Mouse (Mus musculus): ENCODE results near the gene Snapin. TPM values are rescaled to one million over a fixed set of nuclear protein-coding genes. Genes with fewer than 3 reads are reported as not detected.

Gene Snapin
- polyA plus RNA-seq, 1 experiment = 65.1 TPM

DNA sequence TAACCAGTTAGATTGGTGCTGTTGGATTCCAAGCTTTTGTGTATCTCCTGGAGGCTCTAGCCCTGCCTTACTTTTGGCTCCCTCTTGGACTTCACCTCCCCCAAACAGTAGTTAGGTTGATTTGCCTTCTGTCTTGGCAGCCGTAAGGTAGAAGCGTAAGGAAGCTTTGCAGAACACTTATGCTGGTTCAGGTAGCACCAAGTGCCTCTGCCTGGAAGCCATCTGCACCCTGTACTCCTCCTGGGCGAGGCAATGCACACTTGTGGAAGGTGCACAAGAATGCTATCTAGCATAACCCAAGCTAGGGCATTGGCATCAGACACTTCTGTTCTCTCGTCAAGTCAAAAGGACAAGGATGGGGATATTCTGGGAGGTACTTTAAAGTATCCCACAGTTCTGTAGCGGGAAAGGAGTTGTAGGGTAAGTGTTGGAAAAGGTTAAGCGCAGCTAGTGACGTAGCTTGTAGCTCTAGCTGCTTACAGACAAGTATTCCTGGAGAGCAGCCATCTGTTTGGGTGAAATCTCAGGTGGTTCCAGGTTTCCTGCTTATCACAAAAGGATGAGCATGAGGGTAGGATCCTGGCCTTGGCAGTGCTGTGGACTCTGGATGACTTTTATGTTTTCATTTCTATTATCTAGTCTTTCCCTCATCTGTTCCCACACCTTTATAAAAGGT, 5.2 kb upstream of the Snapin start:
- Histone ChIP-seq H3K27ac (ENCODE audit: insufficient read depth, low read length) (no peak overlapping the region), H3K9ac (ENCODE audit: low read depth, poor library complexity, severe bottlenecking) (no peak overlapping the region), H3K9me3 (replicated peaks; ENCODE audit: control insufficient read depth, insufficient read depth, low read length, poor library complexity, severe bottlenecking) (no peaks in the 10 kb centered on the region), H3K27me3 (ENCODE audit: control insufficient read depth, insufficient read depth, low read length, poor library complexity, severe bottlenecking) (no peaks in the 10 kb centered on the region), H3K36me3 (ENCODE audit: control insufficient read depth, insufficient read depth, low read length, poor library complexity, severe bottlenecking) (peaks cover 39% of the 10 kb centered on the region), H3K4me1 (ENCODE audit: control insufficient read depth, insufficient read depth, low read length) (no peaks in the 10 kb centered on the region), H3K4me3 (ENCODE audit: low read depth, low read length) (no peak overlapping the region)
- TF ChIP-seq EP300 (IDR thresholded peaks at IDR 0.05; ENCODE audit: insufficient read depth, low read depth, low read length) = no peak
- TF ChIP-seq POLR2A (IDR thresholded peaks at IDR 0.05; ENCODE audit: insufficient read depth, low read length) = no peak
- no peak for TF ChIP-seq CTCF (IDR thresholded peaks at IDR 0.05; ENCODE audit: low read depth, low read length)

- H3K4me3 ChIP-seq (ENCODE audit: low read depth, low read length) = no peak overlapping the region
- H3K4me1 ChIP-seq (ENCODE audit: control insufficient read depth, insufficient read depth, low read length) = no peaks in the 10 kb centered on the region
- no peak for TF ChIP-seq POLR2A (IDR thresholded peaks at IDR 0.05; ENCODE audit: insufficient read depth, low read length)
- no peak for TF ChIP-seq EP300 (IDR thresholded peaks at IDR 0.05; ENCODE audit: insufficient read depth, low read depth, low read length)
- TF ChIP-seq CTCF (IDR thresholded peaks at IDR 0.05; ENCODE audit: low read depth, low read length) = no peak
- no peak overlapping the region for H3K9ac ChIP-seq (ENCODE audit: low read depth, poor library complexity, severe bottlenecking)
- no peaks in the 10 kb centered on the region for H3K9me3 ChIP-seq (replicated peaks; ENCODE audit: control insufficient read depth, insufficient read depth, low read length, poor library complexity, severe bottlenecking)
- H3K27me3 ChIP-seq (ENCODE audit: control insufficient read depth, insufficient read depth, low read length, poor library complexity, severe bottlenecking) = no peaks in the 10 kb centered on the region
- H3K27ac ChIP-seq (ENCODE audit: insufficient read depth, low read length) = no peak overlapping the region
- H3K36me3 ChIP-seq (ENCODE audit: control insufficient read depth, insufficient read depth, low read length, poor library complexity, severe bottlenecking) = peaks cover 26% of the 10 kb centered on the region
Measured at GRCm38 (mm10) chr3:90493831-90494540, 3.2 kb upstream of the Snapin start.

GRCm38 (mm10) chr3:90491350-90491749, 517 bp upstream of the Snapin start:
- H3K27me3 ChIP-seq (ENCODE audit: control insufficient read depth, insufficient read depth, low read length, poor library complexity, severe bottlenecking) = no peaks in the 10 kb centered on the region

DNA sequence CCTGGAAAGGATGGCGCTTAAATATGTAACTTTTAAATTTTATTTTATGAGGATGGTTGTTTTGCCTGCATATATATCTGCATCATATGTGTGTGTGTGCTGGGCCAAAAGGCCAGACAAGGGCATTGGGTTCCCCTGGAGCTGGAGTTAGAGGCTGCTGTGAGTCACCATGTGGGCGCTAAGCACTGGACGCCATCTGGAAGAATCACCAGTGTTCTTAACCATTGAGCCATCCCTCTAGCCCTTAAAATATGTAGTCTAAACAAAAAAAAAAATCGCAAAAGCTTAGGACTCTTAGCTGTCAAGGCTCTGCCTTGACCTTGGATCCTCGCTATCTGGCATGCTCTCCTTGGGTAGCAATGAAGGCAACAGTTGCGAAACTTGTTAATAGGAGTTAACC, 2.3 kb downstream of the Snapin start:
- TF ChIP-seq EP300 (IDR thresholded peaks at IDR 0.05; ENCODE audit: insufficient read depth, low read depth, low read length) (no peak), POLR2A (IDR thresholded peaks at IDR 0.05; ENCODE audit: insufficient read depth, low read length) (no peak), CTCF (IDR thresholded peaks at IDR 0.05; ENCODE audit: low read depth, low read length) (no peak)

More at GRCm38 (mm10) chr3:90491350-90491749, 517 bp upstream of the Snapin start:
- Histone ChIP-seq H3K4me3 (ENCODE audit: low read depth, low read length) (no peak overlapping the region), H3K4me1 (ENCODE audit: control insufficient read depth, insufficient read depth, low read length) (no peaks in the 10 kb centered on the region), H3K36me3 (ENCODE audit: control insufficient read depth, insufficient read depth, low read length, poor library complexity, severe bottlenecking) (peaks cover 25% of the 10 kb centered on the region), H3K9me3 (replicated peaks; ENCODE audit: control insufficient read depth, insufficient read depth, low read length, poor library complexity, severe bottlenecking) (no peaks in the 10 kb centered on the region), H3K9ac (ENCODE audit: low read depth, poor library complexity, severe bottlenecking) (no peak overlapping the region), H3K27ac (ENCODE audit: insufficient read depth, low read length) (no peak overlapping the region)
- TF ChIP-seq POLR2A (IDR thresholded peaks at IDR 0.05; ENCODE audit: insufficient read depth, low read length) (no peak), CTCF (IDR thresholded peaks at IDR 0.05; ENCODE audit: low read depth, low read length) (no peak), EP300 (IDR thresholded peaks at IDR 0.05; ENCODE audit: insufficient read depth, low read depth, low read length) (no peak)

DNA sequence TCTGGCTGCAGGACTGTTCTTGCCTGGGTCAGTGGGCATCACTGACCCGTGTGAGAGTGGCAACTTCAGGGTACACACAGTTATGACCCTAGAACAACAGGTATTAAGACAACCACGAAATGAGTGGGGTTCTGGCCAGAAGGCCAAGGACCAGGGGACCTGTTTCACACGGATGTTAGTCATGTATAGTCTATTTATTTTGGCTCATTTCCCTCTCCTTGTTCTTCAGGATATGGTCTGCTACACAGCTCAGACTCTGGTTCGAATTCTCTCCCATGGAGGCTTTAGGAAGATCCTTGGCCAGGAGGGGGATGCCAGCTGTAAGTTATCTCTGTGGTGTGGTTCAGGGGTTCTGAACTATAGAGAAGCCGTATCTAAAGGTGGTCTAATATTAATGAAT, 3.8 kb downstream of the Snapin start:
- H3K9ac ChIP-seq (ENCODE audit: low read depth, poor library complexity, severe bottlenecking) = no peak overlapping the region
- peaks cover 66% of the 10 kb centered on the region for H3K36me3 ChIP-seq (ENCODE audit: control insufficient read depth, insufficient read depth, low read length, poor library complexity, severe bottlenecking)
- H3K4me3 ChIP-seq (ENCODE audit: low read depth, low read length) = no peak overlapping the region
- no peaks in the 10 kb centered on the region for H3K27me3 ChIP-seq (ENCODE audit: control insufficient read depth, insufficient read depth, low read length, poor library complexity, severe bottlenecking)
- TF ChIP-seq POLR2A (IDR thresholded peaks at IDR 0.05; ENCODE audit: insufficient read depth, low read length) (no peak), EP300 (IDR thresholded peaks at IDR 0.05; ENCODE audit: insufficient read depth, low read depth, low read length) (no peak), CTCF (IDR thresholded peaks at IDR 0.05; ENCODE audit: low read depth, low read length) (no peak)
- no peak overlapping the region for H3K27ac ChIP-seq (ENCODE audit: insufficient read depth, low read length)
- H3K4me1 ChIP-seq (ENCODE audit: control insufficient read depth, insufficient read depth, low read length) = no peaks in the 10 kb centered on the region
- no peaks in the 10 kb centered on the region for H3K9me3 ChIP-seq (replicated peaks; ENCODE audit: control insufficient read depth, insufficient read depth, low read length, poor library complexity, severe bottlenecking)

More for the DNA sequence above, 2.3 kb downstream of the Snapin start:
- Histone ChIP-seq H3K27me3 (ENCODE audit: control insufficient read depth, insufficient read depth, low read length, poor library complexity, severe bottlenecking) (no peaks in the 10 kb centered on the region), H3K27ac (ENCODE audit: insufficient read depth, low read length) (0 out of 2 replicates have a peak overlapping the region, but pooled peaks have one; percentile 22), H3K9me3 (replicated peaks; ENCODE audit: control insufficient read depth, insufficient read depth, low read length, poor library complexity, severe bottlenecking) (no peaks in the 10 kb centered on the region), H3K4me1 (ENCODE audit: control insufficient read depth, insufficient read depth, low read length) (no peaks in the 10 kb centered on the region), H3K36me3 (ENCODE audit: control insufficient read depth, insufficient read depth, low read length, poor library complexity, severe bottlenecking) (peaks cover 51% of the 10 kb centered on the region), H3K9ac (ENCODE audit: low read depth, poor library complexity, severe bottlenecking) (no peak overlapping the region), H3K4me3 (ENCODE audit: low read depth, low read length) (no peak overlapping the region)
